Mouse (Mus musculus) cerebellum, postnatal 36 days (tissue): ENCODE data around the gene Krr1.
A peak's percentile ranks its signal among the peaks of the same experiment; 100 is the strongest.
"Not testable (repeated sequence)": the region's sequence is repeated elsewhere in the genome, so short reads cannot be mapped to it uniquely, and the experiment has no call there.

Experiments used
- DNase-seq, 2 experiments: peaks; one replicate each; pipeline ENCODE4 v3.0.0; 2021 to 2022; ENCODE audit warnings: mixed read lengths in 2 of 2

Krr1 gene

GRCm38 (mm10) chr10:111977584-111977983 is 5.1 kb downstream of the Krr1 start:
- peak; percentile 41 to 52 for DNase-seq

- DNase-seq = no peak
These were observed 10.6 kb downstream of the Krr1 start for GRCm38 (mm10) chr10:111983070-111983469.

- no peak for DNase-seq
These were observed 14.0 kb downstream of the Krr1 start for GRCm38 (mm10) chr10:111986453-111986852.

- DNase-seq = no peak
These were observed 23.5 kb downstream of the Krr1 start for GRCm38 (mm10) chr10:111995803-111996548.

GRCm38 (mm10) chr10:111996549-111996904 is 24.1 kb downstream of the Krr1 start:
- no peak for DNase-seq

- no peak for DNase-seq
These were observed 24.5 kb downstream of the Krr1 start for GRCm38 (mm10) chr10:111996911-111997347.

- DNase-seq = no peak
These were observed 25.2 kb downstream of the Krr1 start for GRCm38 (mm10) chr10:111997671-111998070.

- no peak for DNase-seq
These were observed 27.3 kb downstream of the Krr1 start for GRCm38 (mm10) chr10:111999765-112000164.

GRCm38 (mm10) chr10:112000568-112000967 is 28.1 kb downstream of the Krr1 start:
- DNase-seq = no peak

GRCm38 (mm10) chr10:112001350-112001749 is 28.9 kb downstream of the Krr1 start:
- no peak for DNase-seq

- no peak for DNase-seq
These were observed 29.5 kb downstream of the Krr1 start for GRCm38 (mm10) chr10:112001756-112002520.

- no peak for DNase-seq
These were observed 30.2 kb downstream of the Krr1 start, which contains the start of gene Glipr1 for GRCm38 (mm10) chr10:112002544-112003215. Glipr1 (minus strand) TSS chr10:112002631.

- not testable (repeated sequence) for DNase-seq
These were observed 37.0 kb downstream of the Krr1 start for GRCm38 (mm10) chr10:112009511-112009910.

GRCm38 (mm10) chr10:112023585-112023984 is 51.1 kb downstream of the Krr1 start:
- no peak for DNase-seq

GRCm38 (mm10) chr10:112028689-112029088 is 56.2 kb downstream of the Krr1 start:
- not testable (repeated sequence) for DNase-seq
